Mouse (Mus musculus): ENCODE data around the gene Pbxip1.

Gene Pbxip1

DNA sequence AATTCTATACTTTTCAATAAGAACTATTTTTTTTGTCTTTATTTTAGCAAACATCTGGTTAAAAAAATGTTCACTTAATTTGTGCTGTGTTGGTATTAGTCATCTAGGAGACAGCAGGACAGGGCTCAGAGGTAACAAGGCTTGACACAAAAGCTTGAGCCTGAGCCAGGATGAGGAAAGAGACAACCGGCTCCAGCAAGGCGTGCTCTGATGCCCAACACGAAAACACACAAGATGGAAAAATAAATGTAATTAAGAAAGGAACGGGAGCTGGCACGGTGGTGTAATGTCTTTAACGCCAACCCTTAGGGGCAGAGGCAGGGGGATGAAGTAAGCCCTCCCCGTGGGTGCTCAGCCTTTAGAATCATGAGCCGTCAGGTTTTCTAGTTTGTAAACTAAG, 49.6 kb downstream of the Pbxip1 start:
- no peak for DNase-seq (ENCODE audit: low spot score in 2 of 2)

DNA sequence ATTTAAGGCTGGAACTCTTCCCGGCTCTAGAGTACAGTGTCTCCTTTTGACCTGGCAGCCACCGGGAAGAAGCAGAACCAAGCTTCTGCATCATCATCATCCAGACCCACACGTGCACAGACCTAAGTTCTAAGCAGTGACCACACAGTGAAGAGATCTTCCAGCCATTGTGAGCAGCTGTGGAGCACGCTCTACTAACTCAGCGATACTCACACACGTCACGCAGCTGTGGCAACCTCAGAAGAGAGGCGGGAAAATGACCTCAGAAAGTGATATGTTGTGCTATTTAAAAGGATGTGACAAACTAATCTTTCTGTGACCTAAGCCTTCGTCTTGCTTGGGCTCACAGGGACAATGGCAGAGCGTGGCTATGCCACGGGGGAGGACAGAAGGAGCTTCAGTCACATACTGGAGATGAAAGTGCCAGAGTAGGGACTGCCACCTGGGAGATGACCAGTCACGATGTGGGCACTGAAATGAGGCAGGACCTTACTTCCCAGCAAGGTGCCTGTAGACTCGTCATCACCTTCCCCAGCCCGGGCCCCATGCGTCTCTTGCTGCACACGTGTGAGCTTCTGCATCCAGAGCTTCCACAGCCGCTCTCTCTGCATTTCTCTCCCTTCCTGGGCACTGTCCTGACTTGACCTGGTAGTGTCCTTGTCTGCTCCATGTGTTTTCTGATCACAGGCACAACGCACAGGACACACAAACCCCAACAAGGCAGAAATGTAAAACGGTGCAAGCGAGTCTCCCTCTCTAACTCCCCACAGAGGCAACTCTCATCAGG, 50.6 kb downstream of the Pbxip1 start:
- DNase-seq (ENCODE audit: low spot score in 2 of 2): no peak

DNA sequence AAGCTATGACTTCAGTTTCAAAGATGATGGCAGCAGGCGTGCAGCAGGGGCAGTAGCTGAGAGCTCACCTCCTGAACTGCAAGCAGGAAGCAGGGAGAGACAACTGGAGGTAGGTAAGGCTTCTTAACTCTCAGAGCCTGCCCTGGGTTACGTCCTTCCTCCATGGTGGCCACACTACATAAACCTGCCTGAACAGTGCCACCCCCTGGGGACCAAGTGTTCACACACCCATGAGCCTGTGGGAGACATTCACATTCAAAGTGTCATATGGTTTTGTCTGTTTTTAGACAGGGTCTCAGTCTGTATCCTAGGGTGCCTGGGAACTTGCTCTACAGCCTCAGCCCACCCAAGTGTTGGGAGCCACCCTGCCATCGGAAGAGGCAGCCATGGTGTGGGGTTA, 54.3 kb downstream of the Pbxip1 start:
- no peak for DNase-seq (ENCODE audit: low spot score in 2 of 2)

DNA sequence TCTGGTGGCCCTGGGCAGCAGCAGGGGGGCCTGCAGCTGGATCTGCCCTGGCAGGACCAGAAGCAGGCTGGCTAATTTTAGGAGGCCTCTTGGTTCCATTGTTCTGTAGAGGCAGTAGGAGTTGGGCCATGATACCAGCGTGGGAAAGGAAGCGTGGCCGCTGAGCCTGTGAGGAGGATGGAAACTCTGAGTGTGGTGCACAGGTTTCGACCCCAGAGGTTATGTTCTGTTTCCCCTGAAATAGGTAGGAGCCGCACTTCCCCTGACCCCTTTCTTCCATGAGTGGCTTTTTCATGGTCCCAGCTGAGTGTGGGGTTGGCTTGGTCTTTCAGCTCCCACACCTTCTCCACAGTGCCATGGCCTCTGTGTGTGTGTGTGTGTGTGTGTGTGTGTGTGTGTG, 55.1 kb downstream of the Pbxip1 start:
- DNase-seq (ENCODE audit: low spot score in 2 of 2): no peak

DNA sequence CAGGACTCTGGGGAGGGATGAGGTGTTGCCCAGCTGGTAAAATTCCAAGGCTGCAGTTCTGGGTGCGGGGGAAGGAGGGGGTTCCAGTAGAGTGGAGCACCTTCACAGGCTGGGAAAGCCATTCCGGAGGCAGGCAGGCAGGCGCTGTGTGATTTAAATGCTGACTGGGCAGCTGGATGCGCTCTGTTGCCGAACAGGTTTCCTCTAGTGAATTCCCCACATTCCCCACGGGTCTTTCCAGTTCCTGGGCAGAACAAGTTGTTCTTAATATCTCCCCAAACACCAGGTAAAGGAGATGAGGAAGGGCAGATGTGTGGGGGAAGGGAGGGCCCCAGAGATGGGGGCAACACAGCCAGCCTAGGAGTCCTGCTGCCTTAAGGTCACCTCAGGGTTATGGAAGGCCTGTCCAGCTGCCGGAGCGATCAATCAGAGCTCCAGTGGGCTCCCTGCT, 56.2 kb downstream of the Pbxip1 start:
- DNase-seq (ENCODE audit: low spot score in 2 of 2): no peak

DNA sequence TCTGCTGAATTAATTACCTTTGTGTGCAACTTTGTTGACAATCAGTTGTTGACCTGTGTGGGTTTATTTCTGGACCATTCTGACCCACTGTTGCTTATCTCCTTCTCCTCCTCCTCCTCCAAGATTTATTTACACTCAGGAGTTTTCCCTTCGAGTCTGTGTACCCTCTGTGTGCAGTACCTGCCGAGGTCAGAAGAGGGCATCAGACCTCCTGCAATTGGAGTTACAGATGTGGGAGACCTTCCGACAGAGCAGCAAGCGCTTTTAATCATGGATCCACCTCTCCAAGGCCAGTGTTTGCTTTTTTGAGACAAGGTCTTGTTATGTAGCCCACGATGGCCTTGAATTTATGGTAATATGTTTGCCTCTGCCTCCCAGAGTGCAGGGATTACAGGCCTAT, 58.1 kb downstream of the Pbxip1 start:
- DNase-seq (ENCODE audit: low spot score in 2 of 2): no peak

DNA sequence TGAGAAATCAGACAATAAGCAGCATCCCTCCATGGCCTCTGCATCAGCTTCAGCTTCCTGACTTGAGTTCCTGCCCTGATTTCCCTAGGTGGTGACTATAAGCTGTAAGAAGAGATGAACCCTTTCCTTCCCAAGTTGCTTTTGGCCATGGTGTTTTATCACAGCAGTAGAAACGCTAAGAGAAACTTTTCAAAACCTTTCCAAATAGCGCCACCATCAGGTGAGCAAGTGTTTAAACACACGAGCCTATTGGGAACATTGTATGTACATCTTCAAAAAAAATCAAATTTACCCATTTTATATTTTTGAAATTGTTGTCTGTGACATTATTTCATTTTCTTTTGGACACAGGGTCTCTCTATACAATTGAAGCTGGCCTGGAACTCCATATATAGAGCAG, 59.9 kb downstream of the Pbxip1 start:
- no peak for DNase-seq (ENCODE audit: low spot score in 2 of 2)

DNA sequence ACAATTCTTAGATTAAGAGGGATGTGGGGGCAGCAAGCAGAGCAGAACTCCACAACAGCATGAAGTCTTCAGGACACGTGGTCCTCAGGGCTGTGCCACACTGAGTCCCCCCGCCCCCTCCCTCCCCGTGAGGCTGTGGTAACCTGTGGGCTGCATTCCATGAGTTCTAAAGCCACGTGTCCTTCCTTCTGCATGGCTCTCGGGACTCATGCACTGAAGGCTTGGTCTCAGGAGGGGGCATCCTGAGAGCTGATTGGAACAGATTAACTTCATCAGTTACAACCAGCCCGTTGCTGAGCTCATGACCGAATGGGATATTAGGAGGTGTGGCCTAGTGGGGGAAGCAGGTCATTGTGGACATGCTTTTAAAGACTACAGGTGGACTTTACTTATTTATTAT, 63.2 kb downstream of the Pbxip1 start:
- no peak for DNase-seq (ENCODE audit: low spot score in 2 of 2)

Data from frontal cortex, postnatal 10 days (tissue).